In genomic region chr8:111300597-111301546, GRCm38 (mm10) we compare ENCODE assay signal across 8 mouse cellular contexts. TPM values are rescaled to one million over a fixed set of nuclear protein-coding genes. Genes with fewer than 3 reads are reported as not detected.
DNase-seq lines count a peak whose midpoint lies in the region; ATAC-seq and TF ChIP-seq lines count a peak whose summit lies in the region.

No protein-coding gene starts in this region.

- no peak for DNase-seq in lung, adult 2 months
- DNase-seq in lung, postnatal 10 days = no peak
- DNase-seq in c-Kit-positive CD71-positive TER-119-positive erythroid progenitor cells, embryonic 14.5 days (ENCODE audit: low spot score) = no peak
- no peak for DNase-seq in layer of hippocampus, postnatal 14 days (ENCODE audit: low spot score in 2 of 2)

- TF ChIP-seq POLR2A in lung, adult 2 months (IDR thresholded peaks at IDR 0.05; ENCODE audit: borderline replicate concordance, extremely low read depth, low read depth, low read length) = no peak
- no peak for TF ChIP-seq POLR2A in bone marrow, adult 2 months (IDR thresholded peaks at IDR 0.05; ENCODE audit: borderline replicate concordance, control insufficient read depth, low read depth, low read length)

- H3K36me3 ChIP-seq in forebrain, embryonic 16.5 days (ENCODE audit: control insufficient read depth, insufficient read depth) = peaks cover 5% of the 10 kb centered on the region; the same call in 1 of the 2 replicates
- H3K36me3 ChIP-seq in limb, embryonic 13.5 days = peaks cover 11% of the 10 kb centered on the region
- no peaks in the 10 kb centered on the region for H3K36me3 ChIP-seq in neural tube, embryonic 14.5 days (ENCODE audit: control insufficient read depth, insufficient read depth, low read length)

- WGBS in lung, adult 2 months = 53% methylated on average over 11 of the region's 11 CpGs
- 48% methylated on average over 11 of the region's 11 CpGs for WGBS in bone marrow, adult 2 months
- WGBS in forebrain, embryonic 16.5 days = 70% methylated on average over 11 of the region's 11 CpGs
- WGBS in limb, embryonic 13.5 days = 71% methylated on average over 11 of the region's 11 CpGs
- 69% methylated on average over 11 of the region's 11 CpGs for WGBS in neural tube, embryonic 14.5 days

- H3K27ac ChIP-seq in bone marrow, adult 2 months (ENCODE audit: control insufficient read depth, insufficient read depth, low read depth, low read length, poor library complexity) = peak overlapping the region; percentile 81
- H3K27ac ChIP-seq in forebrain, embryonic 16.5 days (ENCODE audit: low read length) = no peak overlapping the region
- H3K27ac ChIP-seq in limb, embryonic 13.5 days = no peak overlapping the region; the same call in 1 of the 2 replicates
- H3K27ac ChIP-seq in neural tube, embryonic 14.5 days (ENCODE audit: low read depth, low read length) = no peak overlapping the region

- H3K4me2 ChIP-seq in forebrain, embryonic 16.5 days (ENCODE audit: low read length) = peak overlapping the region; percentile 49
- H3K4me2 ChIP-seq in limb, embryonic 13.5 days (replicated peaks) = peak overlapping the region; percentile 58
- H3K4me2 ChIP-seq in neural tube, embryonic 14.5 days (ENCODE audit: low read depth, low read length) = peak overlapping the region; percentile 30; the same call in 1 of the 2 replicates

- no peaks in the 10 kb centered on the region for H3K4me1 ChIP-seq in lung, adult 2 months (ENCODE audit: control insufficient read depth, insufficient read depth, low read length)
- no peaks in the 10 kb centered on the region for H3K4me1 ChIP-seq in bone marrow, adult 2 months (ENCODE audit: control insufficient read depth, insufficient read depth, low read length)
- H3K4me1 ChIP-seq in forebrain, embryonic 16.5 days (replicated peaks; ENCODE audit: control insufficient read depth, insufficient read depth, low read length) = peaks cover 11% of the 10 kb centered on the region
- peaks cover 10% of the 10 kb centered on the region for H3K4me1 ChIP-seq in limb, embryonic 13.5 days
- H3K4me1 ChIP-seq in neural tube, embryonic 14.5 days (ENCODE audit: control insufficient read depth, insufficient read depth, low read length) = peaks cover 2% of the 10 kb centered on the region; the same call in 1 of the 2 replicates

- no peaks in the 10 kb centered on the region for H3K9me3 ChIP-seq in forebrain, embryonic 16.5 days (ENCODE audit: control insufficient read depth, low read length)
- H3K9me3 ChIP-seq in limb, embryonic 13.5 days = no peaks in the 10 kb centered on the region
- no peaks in the 10 kb centered on the region for H3K9me3 ChIP-seq in neural tube, embryonic 14.5 days (ENCODE audit: control insufficient read depth, low read length)

- H3K9ac ChIP-seq in forebrain, embryonic 16.5 days (replicated peaks; ENCODE audit: low read depth, low read length) = no peak overlapping the region
- no peak overlapping the region for H3K9ac ChIP-seq in limb, embryonic 13.5 days
- H3K9ac ChIP-seq in neural tube, embryonic 14.5 days (replicated peaks; ENCODE audit: low read depth, low read length) = no peak overlapping the region

- ATAC-seq in forebrain, embryonic 16.5 days = no peak
- ATAC-seq in limb, embryonic 13.5 days (ENCODE audit: low FRiP score, low read depth) = no peak
- ATAC-seq in neural tube, embryonic 14.5 days (ENCODE audit: low read depth) = no peak

- peak; percentile 20; the same call in 1 of the 2 replicates for TF ChIP-seq CTCF in lung, adult 2 months (IDR thresholded peaks at IDR 0.05; ENCODE audit: insufficient read depth, low read length)
- no peak for TF ChIP-seq CTCF in bone marrow, adult 2 months (IDR thresholded peaks at IDR 0.05; ENCODE audit: control insufficient read depth, insufficient read depth, low read length)

- H3K4me3 ChIP-seq in lung, adult 2 months (replicated peaks; ENCODE audit: extremely low read depth, low read depth, low read length) = peak overlapping the region; percentile 24
- H3K4me3 ChIP-seq in bone marrow, adult 2 months (replicated peaks; ENCODE audit: control insufficient read depth, low read depth, low read length) = peak overlapping the region; percentile 51
- H3K4me3 ChIP-seq in forebrain, embryonic 16.5 days (replicated peaks; ENCODE audit: low read length) = peak overlapping the region; percentile 89
- H3K4me3 ChIP-seq in limb, embryonic 13.5 days = peak overlapping the region; percentile 88
- no peak overlapping the region for H3K4me3 ChIP-seq in neural tube, embryonic 14.5 days (ENCODE audit: low read depth, low read length)

- H3K27me3 ChIP-seq in forebrain, embryonic 16.5 days (replicated peaks; ENCODE audit: control insufficient read depth, insufficient read depth, low read length) = no peaks in the 10 kb centered on the region
- no peaks in the 10 kb centered on the region for H3K27me3 ChIP-seq in limb, embryonic 13.5 days
- H3K27me3 ChIP-seq in neural tube, embryonic 14.5 days (ENCODE audit: control insufficient read depth, insufficient read depth, low read length) = no peaks in the 10 kb centered on the region

RNA-seq across cellular contexts. Expression of gene Rfwd3, which starts 0.8 kb away (rescaled TPM):
- polyA plus RNA-seq in lung, adult 2 months (2012; rRNA removed) = 8.0 and 10.8 TPM in 2 replicates
- polyA plus RNA-seq in bone marrow, adult 2 months (2011; ENCODE audit: insufficient read depth, insufficient read length, low replicate concordance, missing spikeins) = 34.4 and 38.9 TPM in 2 replicates
- 33.5 and 36.7 TPM in 2 replicates for polyA plus RNA-seq in forebrain, embryonic 16.5 days (2015; fragmentation: Nextera tagmentation; extraction: Ambion mirVana)
- polyA plus RNA-seq in limb, embryonic 13.5 days (2015; fragmentation: Nextera tagmentation; extraction: Ambion mirVana) = 49.2 and 56.9 TPM in 2 replicates
- polyA plus RNA-seq in neural tube, embryonic 14.5 days (2014; fragmentation: Nextera tagmentation; extraction: Ambion mirVana) = 19.2 and 25.4 TPM in 2 replicates
- total RNA-seq in layer of hippocampus, postnatal 14 days (2021) = 10 to 100 TPM; 19.7 to 20.3 TPM

RNA-seq across cellular contexts. Expression of gene Mlkl, which starts 37.1 kb away (rescaled TPM):
- 1.7 and 2.5 TPM in 2 replicates for polyA plus RNA-seq in lung, adult 2 months (2012; rRNA removed)
- polyA plus RNA-seq in bone marrow, adult 2 months (2011; ENCODE audit: insufficient read depth, insufficient read length, low replicate concordance, missing spikeins) = 7.2 and 24.3 TPM in 2 replicates
- 0.41 and 0.87 TPM in 2 replicates for polyA plus RNA-seq in forebrain, embryonic 16.5 days (2015; fragmentation: Nextera tagmentation; extraction: Ambion mirVana)
- 0.42 and 0.47 TPM in 2 replicates for polyA plus RNA-seq in limb, embryonic 13.5 days (2015; fragmentation: Nextera tagmentation; extraction: Ambion mirVana)
- 0.35 TPM in 1 of 2 replicates, not detected in the other for polyA plus RNA-seq in neural tube, embryonic 14.5 days (2014; fragmentation: Nextera tagmentation; extraction: Ambion mirVana)
- total RNA-seq in layer of hippocampus, postnatal 14 days (2021) = under 1 TPM; 0.37 to 0.91 TPM

RNA-seq across cellular contexts. Expression of gene Glg1, which starts 41.9 kb away (rescaled TPM):
- 38.8 and 44.7 TPM in 2 replicates for polyA plus RNA-seq in lung, adult 2 months (2012; rRNA removed)
- polyA plus RNA-seq in bone marrow, adult 2 months (2011; ENCODE audit: insufficient read depth, insufficient read length, low replicate concordance, missing spikeins) = 6.5 and 17.7 TPM in 2 replicates
- polyA plus RNA-seq in forebrain, embryonic 16.5 days (2015; fragmentation: Nextera tagmentation; extraction: Ambion mirVana) = 67.0 and 74.7 TPM in 2 replicates
- polyA plus RNA-seq in limb, embryonic 13.5 days (2015; fragmentation: Nextera tagmentation; extraction: Ambion mirVana) = 81.7 and 83.1 TPM in 2 replicates
- 77.0 and 97.5 TPM in 2 replicates for polyA plus RNA-seq in neural tube, embryonic 14.5 days (2014; fragmentation: Nextera tagmentation; extraction: Ambion mirVana)
- 100 to 1,000 TPM; 129 TPM for total RNA-seq in layer of hippocampus, postnatal 14 days (2021)
